Mouse (Mus musculus): ENCODE results near the gene Ppcdc. TPM values are rescaled to one million over a fixed set of nuclear protein-coding genes. Genes with fewer than 3 reads are reported as not detected.

Gene Ppcdc
- polyA plus RNA-seq, 2 experiments from 2014 or later = 117 to 128 TPM

DNA sequence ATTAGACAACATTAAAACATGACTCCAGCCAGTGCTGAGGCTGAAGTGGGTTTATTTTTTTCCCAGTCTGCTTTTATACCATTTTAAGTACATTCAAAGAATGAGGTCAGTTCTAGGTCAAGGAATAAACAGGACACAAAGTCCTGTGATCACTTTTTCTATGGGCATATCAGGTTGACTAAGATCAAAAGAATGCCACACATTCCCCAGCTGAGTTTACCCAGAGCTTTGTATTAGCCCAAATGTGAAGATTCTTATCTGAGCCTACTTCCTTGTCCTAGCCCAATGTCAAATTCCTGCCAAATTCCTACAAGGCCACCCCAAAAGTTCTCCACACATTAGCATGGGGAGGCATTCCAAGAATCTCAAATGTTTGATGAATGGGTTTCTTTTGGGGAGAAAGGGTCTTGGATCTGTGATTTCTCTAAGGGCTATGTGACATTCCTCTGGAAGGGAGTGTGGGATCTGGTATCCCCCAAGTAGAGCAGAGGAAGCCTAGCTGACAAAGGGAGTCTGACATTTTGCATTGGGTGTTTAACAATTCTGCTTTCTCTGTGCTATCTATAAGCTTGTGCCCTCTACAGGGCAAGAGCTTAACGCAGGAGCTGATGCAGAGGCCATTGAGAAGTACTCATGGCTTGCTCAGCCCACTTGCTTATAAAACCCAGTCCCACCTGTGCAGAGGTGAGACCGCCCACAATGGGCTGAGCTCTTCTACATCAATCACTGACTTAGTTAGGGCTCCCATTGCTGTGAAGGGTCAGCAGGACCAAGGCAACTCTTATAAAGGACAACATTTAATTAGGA is 85.3 kb downstream of the Ppcdc start:
- ATAC-seq = no peak

DNA sequence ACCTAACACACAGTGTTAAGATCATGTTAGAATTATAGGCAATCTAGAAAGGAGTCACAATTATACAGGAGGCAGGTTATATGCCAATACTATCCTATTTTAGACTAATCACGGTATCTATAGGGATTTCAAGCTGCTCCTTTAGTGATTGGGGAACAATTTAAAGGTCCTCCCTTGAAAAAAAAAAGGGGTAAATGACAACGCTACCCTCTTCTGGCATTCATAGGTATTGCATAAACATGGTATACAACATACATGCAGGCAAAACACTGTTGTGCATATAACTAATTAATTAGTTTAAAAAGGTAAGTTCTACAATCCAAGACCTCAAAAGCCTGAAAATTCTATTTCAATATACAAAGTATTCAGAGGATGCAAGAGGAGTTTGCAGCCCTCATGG is 88.6 kb downstream of the Ppcdc start:
- no peak for ATAC-seq

DNA sequence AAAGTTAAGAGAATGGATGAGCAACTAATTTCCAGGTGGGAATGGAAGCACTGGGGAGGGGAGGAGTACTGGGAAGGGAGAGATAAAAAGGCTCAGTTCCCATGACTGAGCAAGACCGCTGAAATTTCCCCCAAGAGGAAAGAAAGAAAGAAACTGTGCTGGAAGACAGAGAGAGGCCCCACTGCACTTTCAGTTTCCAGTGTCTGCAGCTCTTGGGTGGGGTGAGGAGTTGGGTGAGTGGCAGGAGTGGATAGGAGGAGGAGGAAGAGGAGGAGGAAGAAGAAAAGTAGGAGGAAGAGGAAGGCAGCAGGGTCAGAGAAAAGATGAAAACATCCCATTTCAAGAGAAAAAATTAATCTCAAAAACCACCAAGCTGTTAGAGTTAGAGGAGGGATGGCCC is 94.0 kb downstream of the Ppcdc start:
- no peak for ATAC-seq

DNA sequence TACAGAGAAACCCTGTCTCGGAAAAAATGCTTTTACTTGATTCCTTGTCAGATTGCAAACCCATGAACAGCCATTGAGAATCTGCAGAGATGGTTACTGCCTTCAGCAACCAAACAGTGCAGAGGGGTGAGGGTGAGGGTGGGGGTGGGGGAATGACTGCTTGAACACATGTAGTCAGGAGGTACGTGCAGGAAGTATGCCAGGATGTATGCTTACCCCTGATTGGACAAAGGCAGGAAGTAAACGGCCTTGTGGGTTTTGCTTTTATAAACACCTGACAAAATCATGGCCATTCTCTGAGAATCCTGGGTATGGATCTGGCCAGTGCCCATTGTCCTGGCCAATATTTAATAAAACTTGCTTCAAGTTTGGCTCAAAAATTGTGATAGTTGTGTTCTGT is 96.2 kb downstream of the Ppcdc start:
- peak; percentile 33 for ATAC-seq

DNA sequence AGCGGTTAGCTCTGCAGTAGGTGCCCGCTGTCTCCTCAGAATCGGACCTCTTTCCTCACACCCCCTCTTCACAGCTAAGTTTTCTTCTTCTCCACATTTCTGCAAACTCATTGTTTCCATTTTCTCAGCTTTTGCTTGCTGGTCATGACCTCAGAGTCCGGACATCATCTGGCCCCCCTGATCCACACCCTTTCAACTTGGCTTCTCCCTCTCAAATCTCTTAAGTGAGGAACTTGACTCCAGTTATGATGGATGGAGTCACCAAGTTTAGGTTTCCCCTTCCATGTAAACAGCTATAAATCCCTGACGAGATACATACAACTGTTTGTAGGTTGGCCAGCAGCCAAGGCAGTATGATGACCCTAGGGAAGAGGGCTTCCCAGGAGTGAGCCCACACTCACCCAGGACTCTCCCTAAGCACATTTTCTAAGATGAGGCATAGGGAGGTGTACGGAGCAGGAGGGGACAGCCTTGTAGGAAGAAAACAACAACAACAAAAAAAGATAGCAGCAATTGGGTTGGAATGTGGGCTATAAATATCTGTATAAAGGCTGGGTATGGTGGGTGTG is 96.9 kb downstream of the Ppcdc start:
- ATAC-seq = no peak

DNA sequence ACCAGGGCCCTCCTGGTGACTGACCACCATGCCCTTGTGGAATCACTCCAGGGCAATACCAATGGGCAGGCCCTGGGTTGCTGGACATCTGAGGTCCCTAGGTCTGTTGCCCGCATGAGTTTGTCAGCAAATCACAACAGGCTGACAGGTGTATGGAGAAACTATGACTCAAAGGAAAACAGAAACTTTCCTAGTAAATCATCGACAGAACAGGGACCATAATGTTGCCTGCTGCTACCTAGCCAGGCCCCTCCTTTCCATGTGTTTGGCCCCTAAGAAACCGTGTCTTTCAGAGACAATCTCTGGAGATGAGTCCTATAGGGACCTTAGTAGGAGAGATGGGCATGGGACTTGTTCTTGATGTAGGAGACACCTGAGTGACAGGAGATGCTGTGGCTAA is 97.7 kb downstream of the Ppcdc start:
- no peak for ATAC-seq

DNA sequence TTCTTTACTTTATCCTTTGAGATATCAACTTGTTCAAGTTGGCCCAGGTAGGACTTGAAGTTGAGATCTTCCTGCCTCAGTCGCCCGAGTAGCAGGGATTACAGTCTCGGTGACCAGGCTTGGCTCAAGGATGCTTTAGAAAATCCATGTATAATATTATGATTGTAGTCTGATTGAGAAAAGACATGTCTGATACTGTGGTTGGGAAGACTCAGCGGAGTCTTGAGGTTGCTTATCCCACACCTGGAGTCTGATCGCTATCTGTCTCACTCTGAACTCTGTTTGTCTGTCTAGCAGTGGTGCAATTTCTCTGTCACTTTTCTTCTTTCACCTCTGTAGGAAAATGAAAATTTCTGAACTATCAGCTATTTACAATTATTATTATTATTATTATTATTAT is 99.6 kb downstream of the Ppcdc start:
- ATAC-seq = no peak

DNA sequence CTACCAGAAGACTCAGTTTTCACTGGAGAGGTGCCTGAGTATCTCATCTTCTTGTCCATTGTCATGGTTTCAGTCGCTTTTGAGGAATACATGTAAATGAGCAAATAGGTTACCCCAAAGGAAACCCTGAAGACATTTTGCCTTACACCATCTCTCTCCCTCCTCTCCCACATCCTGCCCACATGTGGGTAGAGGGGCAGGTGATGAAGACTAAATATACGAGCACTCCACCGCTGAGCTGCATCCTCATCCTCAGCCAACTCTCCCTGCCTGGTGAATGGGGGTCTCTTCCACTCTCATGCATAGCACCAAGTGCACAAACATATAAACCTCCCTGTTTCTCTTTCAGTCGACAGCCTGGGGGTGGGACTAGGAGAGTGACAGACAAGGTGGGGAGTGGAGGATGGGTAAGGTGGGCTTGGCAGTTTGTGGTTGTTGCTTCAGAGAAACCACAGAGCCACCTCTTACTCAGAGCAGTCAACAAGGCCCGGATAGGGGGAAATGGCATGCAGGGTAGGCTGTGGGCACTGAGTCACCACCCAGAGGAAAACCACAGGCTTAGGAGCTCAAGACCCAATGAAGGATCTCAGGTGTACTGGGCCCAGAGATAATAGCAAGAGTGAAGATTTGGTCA is 100.2 kb downstream of the Ppcdc start:
- peak; percentile 91 for ATAC-seq

DNA sequence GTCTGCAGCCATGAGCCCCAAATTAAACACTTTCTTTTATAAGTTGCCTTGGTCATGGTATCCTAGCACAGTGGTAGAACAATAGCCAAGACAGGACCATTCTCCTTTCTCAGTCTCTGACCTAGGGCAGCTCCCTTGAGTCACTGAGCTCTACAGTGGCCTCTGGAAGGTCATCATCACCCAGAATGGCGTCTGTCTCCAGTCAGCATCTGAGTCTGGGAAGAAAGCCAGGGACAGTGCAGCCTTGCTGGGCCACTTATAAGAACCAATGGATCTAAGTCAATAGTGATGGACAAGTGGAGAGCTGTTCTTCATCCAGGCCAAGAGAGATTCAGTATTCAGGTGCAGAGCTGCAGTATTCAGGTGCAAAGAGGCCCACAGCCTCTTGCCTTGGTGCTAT is 101.2 kb downstream of the Ppcdc start:
- no peak for ATAC-seq

Other genes with a start within 250 kb of the Ppcdc start
- gene Trcg1, start 203.6 kb downstream of the Ppcdc start, polyA plus RNA-seq (2017; shearing (Covaris generic)) = not detected
- gene 1700017B05Rik, start 177.5 kb downstream of the Ppcdc start, polyA plus RNA-seq (2017; shearing (Covaris generic)) = 10 to 100 TPM; 14.7 to 22.8 TPM
- gene Scamp5, start 27.9 kb upstream of the Ppcdc start, polyA plus RNA-seq (2017; shearing (Covaris generic)) = under 1 TPM in 1 of 2 experiments, not detected in 1; 0.50 TPM
- gene Rpp25, start 63.9 kb upstream of the Ppcdc start, polyA plus RNA-seq (2017; shearing (Covaris generic)) = not detected
- 100 to 1,000 TPM; 315 to 368 TPM for gene Cox5a, start 81.2 kb upstream of the Ppcdc start, polyA plus RNA-seq (2017; shearing (Covaris generic))
- 10 to 100 TPM; 21.7 to 33.7 TPM for gene Fam219b, start 97.4 kb upstream of the Ppcdc start, polyA plus RNA-seq (2017; shearing (Covaris generic))
- 10 to 100 TPM in 1 of 2 experiments, 1 to 10 TPM in 1; 7.8 to 14.8 TPM for gene Mpi, start 112.6 kb upstream of the Ppcdc start, polyA plus RNA-seq (2017; shearing (Covaris generic))
- gene Scamp2, start 120.8 kb upstream of the Ppcdc start, polyA plus RNA-seq (2017; shearing (Covaris generic)) = 10 to 100 TPM; 68.7 to 92.7 TPM
- 10 to 100 TPM; 25.1 to 29.3 TPM for gene Ulk3, start 149.3 kb upstream of the Ppcdc start, polyA plus RNA-seq (2017; shearing (Covaris generic))
- gene Cplx3, start 166.2 kb upstream of the Ppcdc start, polyA plus RNA-seq (2017; shearing (Covaris generic)) = not detected
- not detected for gene Lman1l, start 180.7 kb upstream of the Ppcdc start, polyA plus RNA-seq (2017; shearing (Covaris generic))
- 100 to 1,000 TPM; 118 to 146 TPM for gene Csk, start 213.5 kb upstream of the Ppcdc start, polyA plus RNA-seq (2017; shearing (Covaris generic))
- not detected for gene Cyp1a2, start 243.6 kb upstream of the Ppcdc start, polyA plus RNA-seq (2017; shearing (Covaris generic))
- gene Cyp1a1, start 247.8 kb upstream of the Ppcdc start, polyA plus RNA-seq (2017; shearing (Covaris generic)) = not detected